Mouse (Mus musculus) left cerebral cortex, adult 2 months (tissue): ENCODE results near the gene Cfap99. TPM values are rescaled to one million over a fixed set of nuclear protein-coding genes. Genes with fewer than 3 reads are reported as not detected.

Source experiments
- DNase-seq, 2 experiments: peaks; one replicate each; pipeline ENCODE4 v3.0.0; 2021 to 2022; ENCODE audit warnings: low spot score in 2 of 2, mixed read lengths in 1 of 2; ENCODE audit errors: extremely low spot score in 1 of 2
- H3K27ac ChIP-seq: fragments of 200-600 bp; 2 replicates; pipeline ENCODE4 v1.8.1; 2022
- H3K4me3 ChIP-seq: fragments of 200-600 bp; 2 replicates; pipeline ENCODE4 v1.8.1; 2022
- CTCF ChIP-seq: fragments of 200-600 bp; IDR thresholded peaks from 2 replicates; pipeline ENCODE4 v1.8.1; 2022; ENCODE audit warnings: antibody characterized with exemption, mild to moderate bottlenecking, moderate library complexity
- intact Hi-C: fragments of 180-260 bp; cut with DNase I; formaldehyde crosslinking; loops from one replicate; pipeline ENCODE4 v1.15.1; 2025
- total RNA-seq, 2 experiments: library from RNA; stranded (reverse); gene quantifications; 2 replicates each; pipeline ENCODE4 v1.2.3; 2021

The Cfap99 gene
- total RNA-seq, 2 experiments from 2014 or later: 1.4 to 1.5 TPM

DNA sequence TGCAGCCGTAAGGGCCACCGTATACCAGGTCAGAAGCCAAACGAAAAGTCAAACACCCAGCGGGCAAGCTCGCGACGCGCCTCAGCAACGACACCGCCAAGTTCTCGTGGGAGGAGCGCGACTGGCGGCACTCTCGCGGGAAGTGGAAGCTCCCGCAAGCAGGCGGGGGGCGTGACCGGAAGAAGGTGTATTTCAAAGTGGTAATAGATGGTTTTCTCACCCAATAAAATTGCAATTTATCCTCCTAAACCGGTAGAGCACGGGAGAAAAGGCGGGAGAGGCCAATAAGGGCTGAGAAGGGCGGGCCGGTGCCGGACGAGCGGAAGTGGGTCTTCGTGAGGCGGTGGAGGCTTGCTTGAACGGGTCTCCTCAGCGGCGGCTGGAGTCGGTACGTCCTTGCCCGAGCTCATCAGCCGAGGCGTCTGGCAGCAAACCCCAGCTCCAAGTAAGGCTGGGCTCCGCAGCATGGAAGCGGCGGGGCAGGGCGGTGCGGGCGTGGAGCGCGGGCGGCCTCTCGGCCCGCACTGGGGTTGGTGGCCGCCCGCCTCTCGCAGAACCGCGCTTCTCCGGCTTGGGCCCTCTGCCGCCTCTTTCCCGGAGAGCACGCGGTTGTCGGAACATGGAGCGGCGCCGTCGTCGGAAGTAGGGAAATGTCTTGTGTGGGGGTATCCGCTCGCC lies 47.8 kb downstream of the Cfap99 start, which contains the start of gene Rnf4:
Rnf4 (plus strand) TSS at position 193 of the 678 bp plus-strand sequence.
- intact Hi-C loops: loop anchor here (1.0 to 5.0 kb wide), 3 partner anchors 33 to 124 kb away; partner anchors contain the start of genes Cfap99, Fam193a and Zfyve28
- no peak for TF ChIP-seq CTCF
- DNase-seq: peak; percentile 97

GRCm38 (mm10) chr5:34336775-34337450 lies 48.5 kb downstream of the Cfap99 start:
- DNase-seq: peak; percentile 40 to 43
- intact Hi-C loops: loop anchor here (1.0 to 5.0 kb wide), 3 partner anchors 32 to 125 kb away; partner anchors contain the start of genes Cfap99, Fam193a and Zfyve28
- peak overlapping the region; percentile 97 for H3K4me3 ChIP-seq
- no peak for TF ChIP-seq CTCF
- H3K27ac ChIP-seq: peak overlapping the region; percentile 79

More for the DNA sequence above, 47.8 kb downstream of the Cfap99 start, which contains the start of gene Rnf4:
- Histone ChIP-seq H3K4me3 (peak within 1 kb of the TSS; percentile 97), H3K27ac (peak within 1 kb of the TSS; percentile 91)

DNA sequence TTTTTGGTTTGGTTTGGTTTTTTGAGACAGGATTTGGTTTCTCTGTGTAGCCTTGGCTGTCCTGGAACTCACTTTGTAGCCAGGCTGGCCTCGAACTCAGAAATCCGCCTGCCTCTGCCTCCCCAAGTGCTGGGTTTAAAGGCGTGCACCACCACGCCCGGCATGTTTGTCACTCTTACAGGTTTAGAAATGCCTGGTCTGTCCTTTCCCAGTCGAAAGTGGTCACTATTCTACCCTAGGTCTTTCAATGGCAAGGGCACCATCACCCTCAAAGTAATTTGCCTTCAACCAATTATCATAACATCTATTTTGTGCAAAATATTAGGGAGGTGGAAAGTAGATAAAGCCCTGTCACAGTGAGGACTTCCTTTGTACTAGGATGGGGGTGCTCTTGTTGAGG lies 51.8 kb downstream of the Cfap99 start:
- Histone ChIP-seq H3K27ac (no peak overlapping the region), H3K4me3 (no peak overlapping the region)
- no peak for DNase-seq
- TF ChIP-seq CTCF: no peak
- intact Hi-C loops: no loop called here

DNA sequence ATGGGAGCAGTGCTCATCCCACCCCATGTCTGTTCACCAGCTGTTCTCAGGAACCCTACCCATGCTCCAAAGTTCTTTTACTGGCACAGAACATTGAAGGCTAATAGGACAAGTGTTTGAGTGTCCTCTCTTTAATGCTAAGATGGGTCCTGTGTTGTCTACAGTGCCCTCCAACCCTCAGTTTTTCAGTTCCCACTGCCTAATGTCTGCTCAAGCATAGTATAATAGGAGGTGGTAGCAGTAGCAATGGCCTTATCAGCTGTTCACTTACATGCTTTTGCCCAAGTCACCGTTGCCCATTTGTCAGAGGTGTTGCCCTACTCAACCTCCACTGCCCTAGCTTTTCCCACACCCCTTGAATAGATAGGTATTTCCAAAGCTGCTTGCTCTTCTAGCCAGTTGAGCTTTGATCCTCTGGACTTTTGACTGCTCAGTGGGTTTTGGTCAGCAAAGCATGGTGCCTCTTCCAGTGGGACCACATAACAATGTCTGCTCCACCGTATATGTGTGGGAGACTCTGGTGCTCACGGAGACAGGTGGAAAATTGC lies 63.8 kb downstream of the Cfap99 start:
- no peak for DNase-seq
- TF ChIP-seq CTCF: no peak
- intact Hi-C loops: no loop called here
- H3K27ac ChIP-seq: no peak overlapping the region
- no peak overlapping the region for H3K4me3 ChIP-seq

DNA sequence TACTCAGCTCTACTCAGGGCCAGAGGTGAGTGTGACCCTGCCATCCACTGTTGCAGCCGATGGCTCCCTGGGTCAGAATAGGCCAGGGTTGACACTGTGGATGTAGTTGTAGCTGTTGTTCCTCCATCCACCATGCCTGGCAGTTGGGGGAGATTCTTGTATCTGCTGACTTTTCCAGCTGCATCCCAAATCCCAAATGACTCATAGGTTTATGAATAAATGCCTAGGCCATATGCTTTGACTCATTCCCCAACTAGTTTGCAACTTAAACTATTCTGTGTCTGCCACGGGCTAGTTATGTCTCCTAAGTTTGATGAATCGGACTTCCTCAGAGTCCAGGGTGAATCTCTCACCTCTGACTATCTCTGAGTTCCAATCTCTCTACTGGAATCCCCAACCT lies 71.9 kb downstream of the Cfap99 start:
- Histone ChIP-seq H3K4me3 (no peak overlapping the region), H3K27ac (no peak overlapping the region)
- intact Hi-C loops: loop anchor here (5.0 kb wide), 1 partner anchor 263 kb away; no protein-coding TSS in a partner anchor
- no peak for TF ChIP-seq CTCF
- no peak for DNase-seq

GRCm38 (mm10) chr5:34363115-34363514 lies 74.7 kb downstream of the Cfap99 start:
- Histone ChIP-seq H3K4me3 (no peak overlapping the region), H3K27ac (no peak overlapping the region)
- intact Hi-C loops: loop anchor here (5.0 kb wide), 1 partner anchor 266 kb away; no protein-coding TSS in a partner anchor
- TF ChIP-seq CTCF: no peak
- no peak for DNase-seq

- intact Hi-C loops: loop anchor here (1.0 kb wide), 1 partner anchor 32 kb away; the partner anchor contains the start of gene Rnf4
Observed at GRCm38 (mm10) chr5:34368551-34369290, 80.3 kb downstream of the Cfap99 start.

DNA sequence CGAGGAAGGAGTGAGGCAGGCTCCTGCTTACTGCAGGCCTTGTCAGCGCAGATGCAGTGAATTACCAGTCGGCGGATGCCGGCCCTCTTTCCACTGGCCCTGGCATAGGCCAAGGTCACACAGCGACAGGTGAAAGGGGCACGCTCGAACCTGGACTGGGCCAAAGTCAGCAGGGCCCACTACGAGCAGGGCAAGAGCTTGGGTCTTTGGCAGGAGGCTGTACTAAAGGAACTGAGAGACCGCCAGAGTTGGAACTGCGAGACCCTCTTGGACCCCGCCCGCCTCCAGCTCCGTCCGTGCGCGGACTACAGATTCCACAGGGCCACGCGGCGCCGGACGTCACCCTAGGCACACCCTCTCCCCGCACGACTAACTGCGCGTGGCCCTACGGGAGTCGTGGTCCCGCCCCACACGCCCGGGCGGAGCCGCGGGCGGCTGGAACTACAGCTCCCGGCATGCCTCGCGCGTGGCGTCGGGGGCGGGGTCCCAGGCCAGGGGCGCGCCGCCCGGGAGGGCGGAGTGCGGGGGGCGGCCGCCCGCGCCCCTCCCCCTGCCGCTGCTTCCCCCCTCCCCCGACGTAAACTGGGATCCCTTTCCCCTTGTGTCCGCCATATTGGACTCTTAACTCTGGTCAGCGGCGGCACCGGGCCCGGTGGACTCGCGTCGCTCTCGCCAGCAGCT lies 81.1 kb downstream of the Cfap99 start, which contains the start of gene Fam193a:
Fam193a (plus strand) TSS at position 593 of the 681 bp plus-strand sequence.
- Histone ChIP-seq H3K27ac (peak within 1 kb of the TSS; percentile 98), H3K4me3 (peak within 1 kb of the TSS; percentile 86)
- peak; percentile 98 for DNase-seq
- intact Hi-C loops: loop anchor here (1.0 to 5.0 kb wide), 2 partner anchors 33 to 268 kb away; partner anchors contain the start of genes Mfsd10 and Rnf4
- TF ChIP-seq CTCF: no peak

More at GRCm38 (mm10) chr5:34368551-34369290, 80.3 kb downstream of the Cfap99 start:
- peak overlapping the region; percentile 80 for H3K4me3 ChIP-seq
- no peak for DNase-seq
- TF ChIP-seq CTCF: no peak
- peak overlapping the region; percentile 98 for H3K27ac ChIP-seq

- peak; percentile 26 to 34 for DNase-seq
- Histone ChIP-seq H3K4me3 (peak overlapping the region; percentile 86), H3K27ac (peak overlapping the region; percentile 80)
- intact Hi-C loops: loop anchor here (5.0 kb wide), 1 partner anchor 267 kb away; the partner anchor contains the start of gene Mfsd10
- TF ChIP-seq CTCF: no peak
Observed at GRCm38 (mm10) chr5:34370022-34370823, 81.8 kb downstream of the Cfap99 start.

DNA sequence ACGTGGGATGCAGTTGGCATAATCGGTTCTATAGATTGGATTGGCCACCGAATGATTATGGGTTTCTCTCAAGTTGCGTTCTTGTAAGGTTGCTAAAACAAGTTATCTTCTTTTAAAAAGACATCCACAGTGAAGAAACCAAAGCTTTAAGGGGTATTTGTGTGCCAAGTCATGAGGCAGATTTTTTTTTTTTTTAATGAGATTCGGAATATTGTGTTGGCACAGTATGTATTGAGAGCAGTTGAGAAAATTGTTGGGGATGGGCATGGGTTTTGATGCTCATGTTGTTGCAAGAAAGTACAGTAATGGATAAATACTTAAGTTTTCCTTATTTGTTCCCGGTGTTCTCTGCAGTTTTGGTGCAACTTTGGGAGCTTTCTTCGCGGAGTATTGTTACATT lies 82.4 kb downstream of the Cfap99 start:
- peak overlapping the region; percentile 86 for H3K4me3 ChIP-seq
- no peak for DNase-seq
- intact Hi-C loops: loop anchor here (5.0 kb wide), 1 partner anchor 266 kb away; the partner anchor contains the start of gene Mfsd10
- TF ChIP-seq CTCF: no peak
- no peak overlapping the region for H3K27ac ChIP-seq
